Mouse (Mus musculus) frontal cortex, postnatal 10 days (tissue): ENCODE data around the gene Hoxa5.

Source experiments
- DNase-seq, 2 experiments: peaks; one replicate each; pipeline ENCODE4 v3.0.0; 2022; ENCODE audit warnings: low spot score in 2 of 2, mixed read lengths in 1 of 2

Gene Hoxa5

DNA sequence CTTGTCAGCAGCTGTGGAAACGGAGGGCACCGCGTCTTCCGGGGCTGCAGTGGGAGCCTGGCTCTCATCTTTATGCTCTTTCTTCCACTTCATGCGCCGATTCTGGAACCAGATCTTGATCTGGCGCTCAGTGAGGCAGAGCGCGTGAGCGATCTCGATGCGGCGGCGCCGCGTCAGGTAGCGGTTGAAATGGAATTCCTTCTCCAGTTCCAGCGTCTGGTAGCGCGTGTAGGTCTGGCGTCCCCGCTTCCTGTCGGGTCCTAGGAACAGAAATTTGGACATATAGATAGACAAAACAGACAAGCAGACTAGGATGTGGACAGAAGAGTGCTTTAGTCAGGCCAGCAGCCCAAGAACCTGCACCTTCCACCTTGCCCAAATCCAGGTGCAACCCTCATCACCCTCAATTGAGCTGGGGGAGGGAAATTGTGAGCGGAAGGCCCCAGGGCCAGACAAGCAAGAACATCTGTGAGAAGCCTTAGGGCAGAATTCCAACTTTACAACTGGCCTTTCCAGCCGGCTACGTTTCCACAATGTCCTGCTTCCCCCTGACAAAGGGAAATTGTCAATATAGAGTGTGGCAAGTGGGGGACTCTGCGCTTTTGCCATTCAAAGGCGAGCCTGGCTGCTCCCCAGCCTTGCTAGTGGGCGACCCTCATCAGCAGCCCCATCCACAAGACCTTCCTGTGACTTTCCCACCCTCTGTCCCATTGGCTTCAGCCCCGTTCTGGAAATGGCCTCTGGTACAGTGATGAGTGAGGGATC is 11.6 kb upstream of the Hoxa5 start:
- DNase-seq: no peak

GRCm38 (mm10) chr6:52215070-52215469 is 10.7 kb upstream of the Hoxa5 start:
- no peak for DNase-seq

GRCm38 (mm10) chr6:52214271-52214670 is 9.9 kb upstream of the Hoxa5 start:
- no peak for DNase-seq

- no peak for DNase-seq
Measured at GRCm38 (mm10) chr6:52213119-52213986, 9.0 kb upstream of the Hoxa5 start, which contains the start of the genes Hoxa3 and Gm28308. Gene Hoxa3 (minus strand): TSS chr6:52213336. Gene Gm28308 (minus strand): TSS chr6:52213339.

DNA sequence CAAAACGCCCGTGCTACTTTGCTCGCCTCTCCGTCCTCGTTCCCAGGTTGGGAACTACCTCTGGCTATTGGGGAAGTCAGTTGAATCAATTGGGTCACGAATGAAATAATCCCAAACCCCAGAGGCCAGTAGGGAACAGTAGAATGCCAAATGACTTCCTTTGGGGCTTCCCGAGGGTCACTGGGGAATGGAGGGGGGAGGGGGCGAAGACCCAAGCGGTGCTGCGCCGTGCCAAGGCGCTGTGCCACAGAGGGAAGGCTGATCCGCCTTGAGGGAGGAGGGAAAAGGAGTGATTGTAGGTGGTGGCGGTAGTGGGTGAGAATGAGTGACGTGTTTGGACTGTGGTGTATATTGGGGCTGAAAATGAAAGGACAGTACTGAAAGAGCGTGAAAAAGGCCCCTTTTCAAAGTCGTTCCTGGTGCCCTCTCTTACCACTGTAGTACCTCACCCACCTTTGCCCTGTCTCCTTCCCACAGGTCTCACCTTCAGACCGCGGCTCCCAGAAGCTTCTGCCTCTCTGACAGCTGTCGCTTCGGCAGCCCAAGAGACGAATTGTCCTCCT is 8.2 kb upstream of the Hoxa5 start:
- DNase-seq: no peak

- no peak for DNase-seq
Measured at GRCm38 (mm10) chr6:52211961-52212360, 7.6 kb upstream of the Hoxa5 start.

DNA sequence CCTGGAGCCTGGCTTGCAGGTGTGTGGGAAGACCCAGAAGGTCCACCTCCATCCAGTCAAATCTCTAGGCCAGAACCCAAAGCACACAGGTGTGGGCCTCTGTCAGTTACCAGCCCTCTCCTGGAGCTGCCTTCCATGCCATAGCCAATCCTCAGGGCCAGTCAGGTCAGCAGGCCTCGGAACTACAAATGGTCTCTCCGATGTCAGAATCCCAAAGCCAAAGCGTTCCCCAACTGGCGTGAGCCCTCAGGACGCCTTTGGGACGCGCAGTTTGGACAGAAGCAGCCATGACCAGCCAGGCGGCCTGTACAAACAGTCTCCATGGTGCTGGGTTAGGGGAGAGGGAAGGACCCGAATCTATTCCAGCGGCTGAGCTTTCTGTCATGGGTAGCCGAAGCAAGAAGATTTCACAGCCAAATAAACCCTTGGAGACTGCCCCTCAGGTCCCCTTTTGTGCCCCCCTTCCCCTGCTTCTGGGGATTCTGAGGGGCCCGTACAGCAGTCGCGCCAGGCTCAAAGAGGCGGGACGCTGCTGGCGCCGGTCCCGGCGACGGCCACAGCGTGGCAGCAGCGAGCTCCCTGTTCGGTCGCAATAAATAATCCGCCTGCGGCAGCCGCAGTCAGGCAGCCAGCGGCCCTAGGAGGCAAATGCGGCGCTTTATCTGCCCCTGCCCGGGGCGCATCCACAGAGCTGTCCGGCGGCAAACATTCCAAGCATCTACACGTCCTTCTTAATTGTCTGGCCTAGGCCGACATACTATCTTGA is 7.0 kb upstream of the Hoxa5 start:
- DNase-seq: peak in 1 of 2 experiments; percentile 47

DNA sequence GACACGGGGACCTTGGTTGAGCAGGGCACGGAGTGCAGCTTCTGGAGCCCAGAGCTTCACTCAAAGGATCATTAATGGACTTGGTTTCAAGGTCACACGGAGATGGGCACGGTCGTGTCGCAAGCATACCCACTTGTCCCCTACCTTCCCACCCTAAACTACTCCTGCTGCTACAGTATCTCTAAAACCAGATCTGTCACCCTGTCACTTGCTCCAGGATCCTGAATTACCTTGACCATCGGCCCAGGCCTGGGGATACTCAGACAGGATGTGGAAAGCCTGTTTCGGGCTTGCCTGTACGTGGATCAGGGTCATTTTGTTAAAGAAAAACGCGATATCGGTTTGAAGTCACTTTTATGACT is 5.3 kb upstream of the Hoxa5 start:
- DNase-seq: no peak

DNA sequence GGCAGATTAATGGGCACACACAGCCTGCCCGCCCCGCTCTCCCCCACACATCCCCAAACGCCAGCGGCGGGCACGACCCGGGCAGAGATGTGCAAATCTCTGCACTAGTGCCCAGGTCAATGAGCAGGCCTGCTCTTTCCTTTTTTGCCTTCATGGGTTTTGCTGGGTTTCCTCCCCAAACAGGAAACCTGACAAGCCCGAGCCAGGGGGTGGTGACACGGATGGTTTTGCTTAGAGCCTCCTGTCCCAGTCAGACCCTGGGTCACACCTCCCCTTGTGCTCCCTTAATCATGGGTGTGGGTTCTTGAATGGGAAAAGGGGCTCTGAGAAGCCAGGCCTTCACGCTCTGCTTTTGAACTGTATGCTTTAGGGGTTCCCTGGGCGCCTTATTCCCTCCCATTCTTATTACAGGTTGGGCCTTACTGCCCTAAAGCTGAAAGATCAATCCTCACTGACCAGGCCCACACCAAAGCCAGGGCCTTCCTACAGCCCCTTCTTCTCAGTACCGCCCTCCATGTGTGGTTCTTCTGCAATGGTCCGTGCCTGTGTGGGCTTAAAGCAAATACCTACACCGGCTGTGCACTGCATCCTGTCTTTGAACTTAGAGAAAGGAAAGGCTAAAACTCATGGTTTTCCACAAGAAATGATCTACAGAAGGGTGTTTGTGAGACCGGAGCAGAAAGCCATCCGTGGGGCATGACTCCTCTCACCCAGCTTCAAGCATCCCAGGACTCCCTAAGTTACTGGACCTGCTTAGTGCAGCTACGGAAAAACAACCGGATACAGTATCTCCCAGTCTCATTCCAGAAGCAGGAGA is 4.7 kb upstream of the Hoxa5 start:
- no peak for DNase-seq

DNA sequence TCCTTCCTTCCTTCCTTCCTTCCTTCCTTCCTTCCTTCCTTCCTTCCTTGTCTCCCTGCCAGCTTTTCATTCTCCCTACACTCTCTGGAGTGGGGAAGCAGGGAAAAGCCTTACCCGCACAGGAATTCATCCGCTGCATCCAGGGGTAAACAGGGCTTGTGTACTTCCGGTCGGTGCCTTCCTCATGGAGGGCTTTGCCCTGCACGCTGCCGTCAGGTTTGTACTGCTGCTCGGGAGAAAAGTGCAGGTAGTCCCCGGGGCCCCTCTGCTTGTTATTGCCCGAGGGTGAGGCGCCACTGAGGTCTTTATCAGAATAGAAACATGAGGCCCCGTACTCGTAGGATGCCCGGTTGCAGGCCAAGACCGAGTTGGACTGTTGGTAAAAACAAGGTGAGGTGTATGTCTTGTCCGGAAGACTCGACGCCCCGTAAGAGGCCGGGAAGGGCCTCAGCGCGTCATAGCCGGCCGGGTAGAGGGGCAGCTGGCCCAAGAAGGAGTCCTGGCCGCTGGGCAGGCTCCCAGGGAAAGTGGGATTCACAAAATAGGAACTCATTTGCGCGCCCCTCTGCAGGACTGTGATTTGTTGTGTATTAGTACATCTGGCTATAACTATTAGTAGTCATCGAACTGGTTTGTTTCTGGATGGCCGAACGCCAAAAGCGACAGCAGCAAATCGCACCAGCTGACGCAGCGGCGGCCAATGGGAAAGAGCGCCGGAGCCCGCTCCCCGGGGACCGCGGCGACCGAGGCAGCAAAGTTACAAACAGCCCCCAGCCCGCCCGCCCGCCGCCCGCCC is 3.9 kb upstream of the Hoxa5 start, which contains the start of gene Hoxa6:
TSS of gene Hoxa6 (minus strand) at position 651 of the 796 bp plus-strand sequence.
- no peak for DNase-seq

- DNase-seq: no peak
Measured at GRCm38 (mm10) chr6:52207684-52207976, 3.2 kb upstream of the Hoxa5 start.

DNA sequence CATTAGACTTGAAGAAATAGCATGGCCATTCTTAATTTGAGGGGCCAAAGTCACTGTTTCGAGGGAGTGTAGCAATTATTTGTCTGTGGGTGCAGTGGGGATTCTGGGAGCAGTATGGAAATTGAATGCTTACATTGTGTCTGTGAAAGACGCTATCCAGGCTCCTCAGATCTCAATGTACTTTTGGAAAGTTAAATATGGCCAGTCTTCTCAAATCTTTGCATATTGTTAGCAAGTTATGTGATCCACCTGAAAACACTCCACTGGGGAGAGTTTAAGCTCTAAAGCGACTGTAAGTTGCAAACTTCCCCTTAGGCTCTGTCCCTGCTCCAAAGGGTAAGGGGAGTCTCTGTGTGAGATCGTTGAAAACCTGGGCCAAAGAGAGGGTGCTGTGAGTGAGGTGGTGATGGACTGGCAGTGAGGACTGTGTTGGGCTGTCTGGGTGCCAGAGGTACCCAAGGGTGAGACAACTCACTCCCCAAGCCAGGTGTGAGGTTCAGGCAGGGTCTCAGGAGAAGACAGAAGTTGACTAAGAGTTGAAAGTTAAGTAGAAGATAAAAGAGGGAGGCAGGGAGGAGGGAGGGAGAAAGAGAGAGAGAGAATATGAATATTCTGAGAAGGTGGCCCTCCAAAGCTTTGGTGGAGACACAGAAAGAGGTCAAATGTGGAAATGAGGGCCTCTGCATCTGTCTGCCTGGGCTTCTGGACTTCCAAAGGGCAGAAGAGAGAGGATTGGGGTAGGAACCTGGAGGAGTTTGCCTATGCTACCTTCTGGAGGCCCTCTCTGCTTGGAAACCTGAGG is 2.7 kb upstream of the Hoxa5 start:
- no peak for DNase-seq

DNA sequence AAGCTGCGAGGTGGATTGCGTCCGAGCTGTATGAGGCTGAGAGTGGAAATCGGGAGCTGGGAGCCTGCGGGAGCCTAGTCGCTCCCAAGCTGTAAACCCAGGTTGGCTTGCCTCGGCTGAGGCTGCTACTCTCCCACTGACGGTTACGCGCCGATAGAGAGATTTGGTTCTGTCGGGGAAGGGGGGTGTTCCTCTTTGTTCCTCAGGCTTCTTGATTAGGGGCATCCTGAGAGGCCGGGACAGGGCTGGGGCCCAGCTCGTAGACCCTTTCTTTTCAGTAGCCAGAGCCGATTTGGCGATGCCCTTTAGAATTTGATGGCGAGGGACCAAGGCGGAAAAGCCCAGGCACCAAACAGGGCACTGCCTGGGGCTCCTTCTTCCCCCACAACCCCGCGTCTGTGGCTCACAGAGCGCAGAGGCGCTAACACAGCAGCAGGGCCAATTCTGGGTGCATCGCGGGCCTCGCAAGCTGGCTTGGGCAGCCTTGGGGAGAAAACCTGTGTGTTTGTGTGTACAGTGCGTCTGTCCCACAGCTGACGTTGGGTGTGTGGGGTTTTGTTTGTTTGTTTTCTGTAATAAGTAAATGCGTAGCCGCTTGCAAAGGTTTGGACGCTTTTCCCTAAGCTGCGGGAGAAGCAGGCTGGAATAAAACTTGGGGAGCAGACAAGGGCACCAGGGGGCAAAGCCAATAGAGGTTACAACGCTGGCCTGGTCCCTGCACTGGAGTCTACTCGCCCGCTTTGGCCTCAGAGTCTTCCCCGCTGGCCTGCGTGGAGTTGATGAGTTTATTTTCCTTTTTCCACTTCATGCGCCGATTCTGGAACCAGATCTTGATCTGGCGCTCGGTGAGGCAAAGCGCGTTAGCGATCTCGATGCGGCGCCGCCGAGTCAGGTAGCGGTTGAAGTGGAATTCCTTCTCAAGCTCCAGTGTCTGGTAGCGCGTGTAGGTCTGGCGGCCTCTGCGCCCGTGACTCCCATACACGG is 1.5 kb upstream of the Hoxa5 start:
- no peak for DNase-seq

DNA sequence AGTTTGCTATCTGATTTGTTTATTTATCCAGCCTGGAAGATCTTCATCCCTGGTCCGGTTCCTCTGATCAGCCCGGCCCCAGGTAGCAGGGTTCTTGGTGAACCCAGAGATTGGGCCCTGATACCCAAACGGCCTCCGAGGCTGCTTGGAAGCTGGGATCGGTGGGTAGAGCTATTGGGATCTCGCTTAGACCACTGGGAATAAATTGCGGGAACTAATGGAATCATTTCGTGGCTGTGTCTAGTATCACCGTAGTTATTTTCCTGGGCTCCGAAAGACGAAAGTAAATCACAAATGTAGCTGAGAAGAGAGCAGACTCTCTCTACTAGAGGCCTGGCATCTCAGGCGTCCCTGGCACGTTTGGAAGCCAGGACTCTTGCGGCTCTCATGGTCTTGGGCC is 834 bp upstream of the Hoxa5 start:
- DNase-seq: no peak

GRCm38 (mm10) chr6:52203371-52204049 is 877 bp downstream of the Hoxa5 start:
- no peak for DNase-seq

DNA sequence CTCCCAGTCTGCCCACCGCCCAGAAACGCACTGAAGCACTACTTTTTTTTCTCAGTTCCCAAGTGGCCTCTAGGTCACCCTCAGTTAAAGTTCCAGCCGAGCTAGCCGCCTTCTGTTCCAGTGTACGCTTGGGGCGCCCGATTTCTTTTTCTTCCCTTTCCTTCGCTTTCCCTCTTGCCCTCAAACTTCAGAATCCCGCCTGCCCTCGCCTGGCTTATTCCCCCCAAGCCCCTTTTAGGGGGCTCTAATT is 1.3 kb downstream of the Hoxa5 start:
- DNase-seq: no peak

GRCm38 (mm10) chr6:52202362-52203120 is 1.8 kb downstream of the Hoxa5 start:
- no peak for DNase-seq
